Mouse (Mus musculus) spleen, adult 2 months (tissue): ENCODE measurements around the gene Mapk8ip1. TPM values are rescaled to one million over a fixed set of nuclear protein-coding genes. Genes with fewer than 3 reads are reported as not detected.

Source experiments
- DNase-seq, 2 experiments: peaks; one replicate each; pipeline versions ENCODE4 v3.0.0 to v3.0.0-alpha.2; 2012 to 2021; ENCODE audit warnings: low spot score in 2 of 2, low read depth in 1 of 2
- H3K27ac ChIP-seq: fragments of 200-500 bp; 2 replicates; pipeline ENCODE4 v1.5.1; 2012; ENCODE audit warnings: low read length, inconsistent platforms; ENCODE audit not compliant: insufficient read depth
- H3K27me3 ChIP-seq: fragments of 200-500 bp; 2 replicates; pipeline ENCODE4 v1.6.1; 2012; ENCODE audit warnings: mild to moderate bottlenecking, moderate library complexity, low read length, inconsistent platforms; ENCODE audit not compliant: control insufficient read depth, insufficient read depth
- H3K36me3 ChIP-seq: fragments of 200-500 bp; 2 replicates; pipeline ENCODE4 v1.6.1; 2012; ENCODE audit warnings: mild to moderate bottlenecking, low read length, inconsistent platforms; ENCODE audit not compliant: control insufficient read depth, insufficient read depth
- H3K4me1 ChIP-seq: fragments of 200-500 bp; 2 replicates; pipeline ENCODE4 v1.6.1; 2011; ENCODE audit warnings: inconsistent platforms; ENCODE audit not compliant: control insufficient read depth, insufficient read depth, insufficient read length
- H3K4me3 ChIP-seq: fragments of 200-500 bp; 2 replicates; pipeline ENCODE4 v1.5.1; 2011; ENCODE audit warnings: mild to moderate bottlenecking, inconsistent platforms; ENCODE audit not compliant: insufficient read depth, insufficient read length; ENCODE audit errors: extremely low read depth
- CTCF ChIP-seq: fragments of 200-500 bp; IDR thresholded peaks from 2 replicates; pipeline ENCODE4 v1.5.1; 2011; ENCODE audit warnings: mild to moderate bottlenecking, inconsistent platforms; ENCODE audit not compliant: insufficient read depth, insufficient read length, insufficient replicate concordance; ENCODE audit errors: extremely low read depth
- POLR2A ChIP-seq: fragments of 200-500 bp; IDR thresholded peaks from 2 replicates; pipeline ENCODE4 v1.6.1; 2011; ENCODE audit warnings: low read depth, low read length, inconsistent platforms
- WGBS: fragments of 180-500 bp; shearing (Covaris S2); methylation state at CpG from one replicate; pipeline ENCODE4 v1.1.7; 2018; 5-methylcytosine and 5-hydroxymethylcytosine counted together
- polyA plus RNA-seq: library from polyadenylated mRNA; depleted of rRNA; stranded (reverse); fragments of >200 nt; gene quantifications from 2 replicates; pipeline ENCODE4 v1.2.3, GENCODE M21; 2012

Mapk8ip1 gene
- polyA plus RNA-seq, 1 experiment: 5.0 TPM

GRCm38 (mm10) chr2:92360186-92360823 lies 40.8 kb downstream of the Mapk8ip1 start:
- 92% methylated on average over 25 of the region's 25 CpGs for WGBS
- no peak overlapping the region for H3K27ac ChIP-seq
- H3K36me3 ChIP-seq: peaks cover 27% of the 10 kb centered on the region
- no peaks in the 10 kb centered on the region for H3K4me1 ChIP-seq
- no peak for DNase-seq
- no peak overlapping the region for H3K4me3 ChIP-seq
- TF ChIP-seq CTCF (no peak), POLR2A (no peak)
- no peaks in the 10 kb centered on the region for H3K27me3 ChIP-seq

GRCm38 (mm10) chr2:92359301-92359700 lies 41.8 kb downstream of the Mapk8ip1 start:
- WGBS: 90% methylated on average over 2 of the region's 2 CpGs
- H3K27ac ChIP-seq: no peak overlapping the region
- DNase-seq: no peak

DNA sequence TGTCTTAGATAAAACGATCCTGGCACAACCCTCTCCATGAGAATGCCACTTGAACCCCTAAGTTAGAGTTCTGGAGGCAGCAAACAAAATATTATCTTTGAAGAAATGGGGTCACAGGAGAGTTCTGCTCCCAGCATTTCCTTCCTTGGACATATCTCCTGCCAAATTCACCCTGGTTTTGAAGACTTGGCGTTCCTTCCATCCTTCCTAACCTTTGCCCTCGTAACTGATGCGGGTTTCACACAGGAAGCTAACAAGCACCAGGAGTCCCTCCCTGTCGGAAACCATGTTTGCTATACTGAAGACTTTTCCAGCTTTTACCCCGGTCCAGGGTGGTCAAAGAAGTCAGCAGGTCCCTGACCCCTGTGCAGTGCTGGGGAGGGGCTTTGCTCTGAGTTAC lies 46.8 kb downstream of the Mapk8ip1 start:
- peaks cover 31% of the 10 kb centered on the region for H3K36me3 ChIP-seq
- TF ChIP-seq POLR2A (no peak), CTCF (no peak)
- no peak overlapping the region for H3K27ac ChIP-seq
- no peaks in the 10 kb centered on the region for H3K27me3 ChIP-seq
- H3K4me1 ChIP-seq: no peaks in the 10 kb centered on the region
- WGBS: 81% methylated on average over 6 of the region's 6 CpGs
- H3K4me3 ChIP-seq: no peak overlapping the region
- no peak for DNase-seq

More at GRCm38 (mm10) chr2:92359301-92359700, 41.8 kb downstream of the Mapk8ip1 start:
- Histone ChIP-seq H3K36me3 (peaks cover 27% of the 10 kb centered on the region), H3K4me1 (no peaks in the 10 kb centered on the region), H3K4me3 (no peak overlapping the region), H3K27me3 (no peaks in the 10 kb centered on the region)
- TF ChIP-seq POLR2A (no peak), CTCF (no peak)

DNA sequence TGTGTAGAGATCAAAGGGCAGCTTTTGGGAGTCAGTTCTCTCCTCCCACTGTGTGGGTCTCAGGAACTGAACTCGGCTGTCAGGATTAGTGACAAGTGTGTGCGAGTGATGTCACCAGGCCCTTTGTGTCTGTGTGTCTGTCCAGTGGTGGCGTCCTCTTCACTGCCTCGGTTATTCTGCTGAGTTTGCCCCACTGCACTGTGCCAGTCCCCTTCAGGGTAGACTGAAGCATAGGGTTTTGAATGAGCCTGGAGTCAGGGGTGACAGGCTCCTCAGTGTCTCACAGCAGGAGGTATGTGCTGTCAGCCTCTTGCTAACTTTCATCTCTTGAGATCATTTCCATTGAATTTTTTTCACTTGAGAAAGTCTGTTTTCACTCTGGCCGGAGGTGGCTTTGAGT lies 47.7 kb downstream of the Mapk8ip1 start:
- 94% methylated on average over 5 of the region's 5 CpGs for WGBS
- no peak for DNase-seq
- Histone ChIP-seq H3K4me3 (no peak overlapping the region), H3K27ac (no peak overlapping the region), H3K4me1 (no peaks in the 10 kb centered on the region), H3K36me3 (peaks cover 31% of the 10 kb centered on the region), H3K27me3 (no peaks in the 10 kb centered on the region)
- TF ChIP-seq CTCF (no peak), POLR2A (no peak)

- no peak for DNase-seq
- H3K27me3 ChIP-seq: no peaks in the 10 kb centered on the region
- H3K4me1 ChIP-seq: no peaks in the 10 kb centered on the region
- TF ChIP-seq POLR2A: no peak
- no peak for TF ChIP-seq CTCF
- no peak overlapping the region for H3K4me3 ChIP-seq
- 90% methylated on average over 5 of the region's 5 CpGs for WGBS
- H3K36me3 ChIP-seq: peaks cover 28% of the 10 kb centered on the region
- no peak overlapping the region for H3K27ac ChIP-seq
Measured at GRCm38 (mm10) chr2:92350686-92351085, 50.4 kb downstream of the Mapk8ip1 start.

GRCm38 (mm10) chr2:92349589-92350425 lies 51.3 kb downstream of the Mapk8ip1 start:
- Histone ChIP-seq H3K4me3 (no peak overlapping the region), H3K4me1 (no peaks in the 10 kb centered on the region), H3K36me3 (peaks cover 32% of the 10 kb centered on the region), H3K27ac (no peak overlapping the region), H3K27me3 (no peaks in the 10 kb centered on the region)
- no peak for DNase-seq
- TF ChIP-seq CTCF (no peak), POLR2A (no peak)
- 89% methylated on average over 6 of the region's 6 CpGs for WGBS

GRCm38 (mm10) chr2:92347191-92347590 lies 53.9 kb downstream of the Mapk8ip1 start:
- Histone ChIP-seq H3K4me3 (no peak overlapping the region), H3K4me1 (no peaks in the 10 kb centered on the region), H3K27ac (no peak overlapping the region), H3K36me3 (peaks cover 36% of the 10 kb centered on the region), H3K27me3 (no peaks in the 10 kb centered on the region)
- TF ChIP-seq POLR2A (no peak), CTCF (no peak)
- WGBS: 83% methylated on average over 2 of the region's 2 CpGs
- no peak for DNase-seq
